Mouse (Mus musculus): ENCODE measurements around the gene Auts2. TPM values are rescaled to one million over a fixed set of nuclear protein-coding genes. Genes with fewer than 3 reads are reported as not detected.

Auts2 gene
- polyA plus RNA-seq, 1 experiment from 2014 or later = 97.2 TPM

DNA sequence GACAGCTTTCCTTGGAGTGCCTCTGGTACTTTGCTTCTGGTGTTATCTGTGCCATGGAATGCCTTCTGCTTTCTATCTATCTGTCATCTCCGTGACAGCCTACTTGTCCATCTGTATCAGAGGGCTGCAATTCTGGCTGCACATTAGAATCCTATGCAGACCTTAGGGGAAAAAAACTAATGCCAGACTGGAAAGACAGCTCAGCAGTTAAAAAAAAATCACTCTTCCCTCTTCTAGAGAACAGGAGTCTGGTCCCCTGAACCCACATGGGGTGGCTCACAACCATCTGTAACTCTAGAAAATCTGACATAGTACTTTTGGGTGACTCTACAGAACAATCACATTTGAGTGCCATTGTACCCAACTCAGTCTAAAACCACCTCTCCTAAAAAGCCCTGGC, 181.9 kb downstream of the Auts2 start:
- WGBS = 75% methylated on average over 1 of the region's 1 CpGs
- no peak for ATAC-seq
- peaks cover 27% of the 10 kb centered on the region for H3K4me1 ChIP-seq (replicated peaks; ENCODE audit: control insufficient read depth, insufficient read depth, low read length)

DNA sequence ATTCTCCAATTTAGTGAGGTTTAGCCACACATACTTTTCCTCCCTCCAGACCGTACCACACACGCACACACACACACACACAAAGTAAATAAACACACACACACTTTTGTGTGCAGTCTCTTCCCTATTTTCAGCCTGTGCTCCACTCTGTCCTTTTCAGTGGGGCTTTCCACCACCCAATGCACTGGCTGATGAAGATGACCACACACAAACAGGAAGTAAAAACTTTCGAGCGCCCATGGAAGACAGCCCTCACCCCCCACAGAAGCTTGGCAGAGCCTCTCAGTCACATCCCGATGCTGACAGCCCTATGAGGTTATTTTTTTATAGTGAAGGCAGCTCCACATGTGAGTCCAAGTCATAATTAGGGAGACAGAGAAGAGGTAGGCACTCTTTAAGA, 185.4 kb downstream of the Auts2 start:
- H3K9ac ChIP-seq (replicated peaks; ENCODE audit: low read depth, low read length) = no peak overlapping the region
- WGBS = 74% methylated on average over 5 of the region's 5 CpGs

More for the DNA sequence above, 181.9 kb downstream of the Auts2 start:
- Histone ChIP-seq H3K9ac (replicated peaks; ENCODE audit: low read depth, low read length) (no peak overlapping the region), H3K4me2 (ENCODE audit: low read length) (no peak overlapping the region), H3K27ac (ENCODE audit: low read length) (no peak overlapping the region; the same call in 1 of the 2 replicates), H3K27me3 (replicated peaks; ENCODE audit: control insufficient read depth, insufficient read depth, low read length) (no peaks in the 10 kb centered on the region), H3K36me3 (ENCODE audit: control insufficient read depth, insufficient read depth) (no peaks in the 10 kb centered on the region), H3K4me3 (replicated peaks; ENCODE audit: low read length) (no peak overlapping the region), H3K9me3 (ENCODE audit: control insufficient read depth, low read length) (no peaks in the 10 kb centered on the region)

DNA sequence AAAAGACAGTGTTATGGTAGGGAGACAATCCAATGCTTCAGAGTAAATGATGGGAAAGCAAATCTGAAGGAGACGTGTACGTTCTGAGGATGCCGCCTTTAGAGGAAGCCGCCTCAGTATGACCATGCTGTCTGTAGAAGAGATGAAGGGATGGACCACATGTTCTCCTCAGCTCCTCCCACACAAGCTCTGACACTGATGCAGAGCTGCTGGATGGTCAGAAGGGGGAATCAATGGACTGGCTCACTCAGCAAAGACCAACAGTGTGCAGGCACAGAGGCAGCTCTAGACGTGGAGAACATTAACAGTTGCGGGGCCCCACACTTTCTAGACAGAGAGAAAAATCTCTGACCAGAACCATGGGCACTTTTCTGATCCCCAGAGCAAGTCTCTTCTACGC, 187.2 kb downstream of the Auts2 start:
- Histone ChIP-seq H3K27ac (ENCODE audit: low read length) (no peak overlapping the region), H3K4me3 (replicated peaks; ENCODE audit: low read length) (no peak overlapping the region), H3K4me1 (replicated peaks; ENCODE audit: control insufficient read depth, insufficient read depth, low read length) (peaks cover 14% of the 10 kb centered on the region), H3K27me3 (replicated peaks; ENCODE audit: control insufficient read depth, insufficient read depth, low read length) (no peaks in the 10 kb centered on the region), H3K4me2 (ENCODE audit: low read length) (no peak overlapping the region), H3K36me3 (ENCODE audit: control insufficient read depth, insufficient read depth) (no peaks in the 10 kb centered on the region), H3K9me3 (ENCODE audit: control insufficient read depth, low read length) (no peaks in the 10 kb centered on the region), H3K9ac (replicated peaks; ENCODE audit: low read depth, low read length) (no peak overlapping the region)
- no peak for ATAC-seq
- 88% methylated on average over 7 of the region's 7 CpGs for WGBS

More for the DNA sequence above, 185.4 kb downstream of the Auts2 start:
- H3K4me3 ChIP-seq (replicated peaks; ENCODE audit: low read length) = no peak overlapping the region
- ATAC-seq = no peak
- no peak overlapping the region for H3K27ac ChIP-seq (ENCODE audit: low read length)
- H3K27me3 ChIP-seq (replicated peaks; ENCODE audit: control insufficient read depth, insufficient read depth, low read length) = no peaks in the 10 kb centered on the region
- H3K4me2 ChIP-seq (ENCODE audit: low read length) = no peak overlapping the region
- H3K4me1 ChIP-seq (replicated peaks; ENCODE audit: control insufficient read depth, insufficient read depth, low read length) = peaks cover 21% of the 10 kb centered on the region
- H3K36me3 ChIP-seq (ENCODE audit: control insufficient read depth, insufficient read depth) = no peaks in the 10 kb centered on the region
- no peaks in the 10 kb centered on the region for H3K9me3 ChIP-seq (ENCODE audit: control insufficient read depth, low read length)

DNA sequence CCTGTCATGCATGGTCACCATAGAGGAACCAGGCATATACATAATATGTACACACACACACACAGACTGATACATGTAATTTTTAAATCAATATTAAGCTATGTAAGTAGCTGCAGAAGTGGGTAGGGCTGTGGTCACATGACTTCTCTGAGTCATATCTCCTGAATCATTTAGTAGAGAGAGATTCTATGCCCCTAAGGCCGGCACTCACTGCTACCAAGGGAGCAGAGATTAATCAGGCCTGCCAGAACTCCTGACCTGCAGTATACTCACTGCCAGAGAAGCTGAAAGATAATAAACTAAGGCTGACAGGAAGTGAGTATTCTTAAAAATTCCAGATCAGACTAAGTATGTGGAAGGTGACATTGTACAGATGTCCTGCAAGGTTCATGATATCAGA, 190.7 kb downstream of the Auts2 start:
- Histone ChIP-seq H3K4me3 (replicated peaks; ENCODE audit: low read length) (no peak overlapping the region), H3K27me3 (replicated peaks; ENCODE audit: control insufficient read depth, insufficient read depth, low read length) (no peaks in the 10 kb centered on the region), H3K4me1 (replicated peaks; ENCODE audit: control insufficient read depth, insufficient read depth, low read length) (no peaks in the 10 kb centered on the region; the same call in 1 of the 2 replicates), H3K9ac (replicated peaks; ENCODE audit: low read depth, low read length) (no peak overlapping the region), H3K4me2 (ENCODE audit: low read length) (no peak overlapping the region), H3K36me3 (ENCODE audit: control insufficient read depth, insufficient read depth) (no peaks in the 10 kb centered on the region), H3K9me3 (ENCODE audit: control insufficient read depth, low read length) (no peaks in the 10 kb centered on the region), H3K27ac (ENCODE audit: low read length) (no peak overlapping the region)
- 72% methylated on average over 1 of the region's 1 CpGs for WGBS
- no peak for ATAC-seq

DNA sequence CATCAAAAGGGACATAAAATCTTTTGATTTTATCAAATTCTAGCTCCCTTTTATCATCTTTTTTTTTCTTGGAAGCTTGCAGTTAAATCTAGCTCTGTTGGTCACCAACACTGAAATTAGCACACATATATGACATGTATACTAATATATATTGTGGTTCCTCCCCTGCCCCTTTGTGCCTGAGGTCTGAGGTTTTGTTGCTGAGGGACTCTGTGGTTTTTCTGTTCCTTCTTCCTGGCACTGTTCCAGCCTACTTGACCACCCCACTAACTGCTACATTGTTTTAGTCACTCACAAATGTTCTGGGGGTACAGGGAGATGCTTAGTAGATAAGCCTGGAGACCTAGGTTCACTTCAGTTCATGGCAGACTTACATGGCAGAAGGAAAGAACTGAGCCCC, 192.0 kb downstream of the Auts2 start:
- H3K4me1 ChIP-seq (replicated peaks; ENCODE audit: control insufficient read depth, insufficient read depth, low read length) = no peaks in the 10 kb centered on the region; the same call in 1 of the 2 replicates
- no peak for ATAC-seq
- H3K36me3 ChIP-seq (ENCODE audit: control insufficient read depth, insufficient read depth) = no peaks in the 10 kb centered on the region
- H3K27ac ChIP-seq (ENCODE audit: low read length) = no peak overlapping the region
- H3K4me3 ChIP-seq (replicated peaks; ENCODE audit: low read length) = no peak overlapping the region
- no peaks in the 10 kb centered on the region for H3K27me3 ChIP-seq (replicated peaks; ENCODE audit: control insufficient read depth, insufficient read depth, low read length)
- H3K4me2 ChIP-seq (ENCODE audit: low read length) = no peak overlapping the region
- H3K9ac ChIP-seq (replicated peaks; ENCODE audit: low read depth, low read length) = no peak overlapping the region
- H3K9me3 ChIP-seq (ENCODE audit: control insufficient read depth, low read length) = no peaks in the 10 kb centered on the region

DNA sequence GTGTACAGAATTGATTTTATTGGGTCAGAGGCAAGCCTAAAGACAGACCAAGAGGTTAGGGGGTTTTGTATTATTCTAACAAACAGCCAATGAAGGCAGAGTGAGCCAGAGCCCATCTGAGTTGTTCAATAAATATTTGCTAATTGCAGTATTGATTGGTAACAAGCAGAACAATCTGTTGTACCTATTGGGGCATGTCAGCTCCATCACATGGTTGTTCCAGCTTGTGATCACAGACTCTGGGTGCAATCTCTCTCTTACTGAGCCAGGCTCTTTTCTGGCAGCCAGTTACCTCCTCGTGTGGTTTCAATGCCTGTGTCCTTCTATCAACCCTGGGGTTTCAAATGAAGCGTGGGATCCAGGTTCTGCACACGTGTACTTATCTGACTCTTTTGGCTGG, 201.8 kb downstream of the Auts2 start:
- H3K27me3 ChIP-seq (replicated peaks; ENCODE audit: control insufficient read depth, insufficient read depth, low read length) = no peaks in the 10 kb centered on the region
- H3K4me3 ChIP-seq (replicated peaks; ENCODE audit: low read length) = no peak overlapping the region
- peaks cover 27% of the 10 kb centered on the region for H3K4me1 ChIP-seq (replicated peaks; ENCODE audit: control insufficient read depth, insufficient read depth, low read length)
- H3K9ac ChIP-seq (replicated peaks; ENCODE audit: low read depth, low read length) = no peak overlapping the region
- no peaks in the 10 kb centered on the region for H3K9me3 ChIP-seq (ENCODE audit: control insufficient read depth, low read length)
- no peak overlapping the region for H3K4me2 ChIP-seq (ENCODE audit: low read length)
- ATAC-seq = no peak
- 62% methylated on average over 3 of the region's 3 CpGs for WGBS
- no peaks in the 10 kb centered on the region for H3K36me3 ChIP-seq (ENCODE audit: control insufficient read depth, insufficient read depth)
- no peak overlapping the region for H3K27ac ChIP-seq (ENCODE audit: low read length)

DNA sequence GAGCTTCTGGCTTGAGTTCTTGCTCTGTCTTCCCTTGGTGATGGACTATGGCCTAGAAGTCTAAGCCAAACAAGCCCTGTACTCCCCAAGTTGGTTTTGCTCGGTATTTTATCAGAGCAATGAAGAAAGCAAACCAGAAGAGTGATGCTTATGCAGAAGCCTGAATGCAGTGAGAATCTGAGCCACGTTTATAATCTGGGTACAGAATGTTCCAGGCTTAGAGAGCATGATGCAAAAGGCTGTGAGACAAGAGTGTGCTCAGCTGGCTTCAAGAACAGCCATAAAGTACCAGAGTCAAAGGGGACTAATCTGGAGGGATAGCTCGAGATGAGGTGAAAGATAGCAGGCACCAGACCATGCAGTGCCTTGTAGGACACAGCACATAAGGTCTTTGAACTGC, 205.5 kb downstream of the Auts2 start:
- Histone ChIP-seq H3K4me2 (ENCODE audit: low read length) (no peak overlapping the region), H3K9me3 (ENCODE audit: control insufficient read depth, low read length) (no peaks in the 10 kb centered on the region), H3K27me3 (replicated peaks; ENCODE audit: control insufficient read depth, insufficient read depth, low read length) (no peaks in the 10 kb centered on the region), H3K4me1 (replicated peaks; ENCODE audit: control insufficient read depth, insufficient read depth, low read length) (peaks cover 55% of the 10 kb centered on the region), H3K36me3 (ENCODE audit: control insufficient read depth, insufficient read depth) (no peaks in the 10 kb centered on the region), H3K4me3 (replicated peaks; ENCODE audit: low read length) (no peak overlapping the region), H3K9ac (replicated peaks; ENCODE audit: low read depth, low read length) (no peak overlapping the region), H3K27ac (ENCODE audit: low read length) (no peak overlapping the region)
- 74% methylated on average over 3 of the region's 3 CpGs for WGBS
- ATAC-seq = no peak

DNA sequence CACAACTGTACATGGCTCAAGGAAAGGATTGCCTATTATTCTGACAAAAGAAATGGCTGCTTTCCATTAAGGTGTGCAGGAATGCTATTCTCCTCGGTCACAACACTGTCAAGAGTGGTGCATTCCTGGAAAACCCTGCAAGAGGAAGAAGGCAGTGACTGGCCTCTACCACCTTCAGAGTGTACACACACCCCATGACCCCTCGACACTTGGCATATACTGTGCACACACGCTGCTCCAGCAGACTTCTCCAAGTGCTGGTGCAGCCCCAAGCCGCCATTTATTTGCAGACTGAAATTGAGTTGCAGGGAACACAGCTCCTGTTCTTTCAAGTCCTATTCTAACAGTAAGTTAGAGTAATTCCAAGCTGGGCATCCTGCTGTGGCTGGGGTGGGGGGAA, 207.4 kb downstream of the Auts2 start:
- WGBS = 86% methylated on average over 4 of the region's 4 CpGs
- Histone ChIP-seq H3K4me1 (replicated peaks; ENCODE audit: control insufficient read depth, insufficient read depth, low read length) (peaks cover 64% of the 10 kb centered on the region), H3K9ac (replicated peaks; ENCODE audit: low read depth, low read length) (no peak overlapping the region)

DNA sequence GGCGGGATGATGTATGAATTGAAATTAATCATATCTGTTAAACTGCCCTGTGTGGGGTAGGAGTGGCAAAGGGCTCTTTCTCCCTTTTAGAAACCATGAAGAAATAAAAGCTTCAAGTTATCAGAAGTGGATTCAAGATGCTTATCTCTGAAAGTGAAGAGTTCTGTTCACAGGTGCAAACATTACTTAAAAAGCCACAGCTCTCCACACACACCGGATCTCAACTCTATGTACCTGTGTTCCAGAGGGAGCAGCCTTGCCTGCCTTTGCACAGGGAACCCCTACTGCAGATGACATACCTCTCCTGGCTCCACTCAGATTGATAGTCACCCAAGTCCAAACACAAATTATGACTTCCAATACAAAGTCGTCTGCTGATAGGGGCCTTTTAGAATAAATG, 208.3 kb downstream of the Auts2 start:
- Histone ChIP-seq H3K4me3 (replicated peaks; ENCODE audit: low read length) (no peak overlapping the region), H3K4me1 (replicated peaks; ENCODE audit: control insufficient read depth, insufficient read depth, low read length) (peaks cover 64% of the 10 kb centered on the region), H3K36me3 (ENCODE audit: control insufficient read depth, insufficient read depth) (no peaks in the 10 kb centered on the region), H3K4me2 (ENCODE audit: low read length) (no peak overlapping the region), H3K9ac (replicated peaks; ENCODE audit: low read depth, low read length) (no peak overlapping the region), H3K27me3 (replicated peaks; ENCODE audit: control insufficient read depth, insufficient read depth, low read length) (no peaks in the 10 kb centered on the region), H3K27ac (ENCODE audit: low read length) (no peak overlapping the region), H3K9me3 (ENCODE audit: control insufficient read depth, low read length) (no peaks in the 10 kb centered on the region)
- 64% methylated on average over 3 of the region's 3 CpGs for WGBS
- no peak for ATAC-seq

More for the DNA sequence above, 207.4 kb downstream of the Auts2 start:
- Histone ChIP-seq H3K27me3 (replicated peaks; ENCODE audit: control insufficient read depth, insufficient read depth, low read length) (no peaks in the 10 kb centered on the region), H3K36me3 (ENCODE audit: control insufficient read depth, insufficient read depth) (no peaks in the 10 kb centered on the region), H3K4me2 (ENCODE audit: low read length) (no peak overlapping the region), H3K27ac (ENCODE audit: low read length) (0 out of 2 replicates have a peak overlapping the region, but pooled peaks have one; percentile 42), H3K4me3 (replicated peaks; ENCODE audit: low read length) (no peak overlapping the region), H3K9me3 (ENCODE audit: control insufficient read depth, low read length) (no peaks in the 10 kb centered on the region)
- ATAC-seq = no peak

DNA sequence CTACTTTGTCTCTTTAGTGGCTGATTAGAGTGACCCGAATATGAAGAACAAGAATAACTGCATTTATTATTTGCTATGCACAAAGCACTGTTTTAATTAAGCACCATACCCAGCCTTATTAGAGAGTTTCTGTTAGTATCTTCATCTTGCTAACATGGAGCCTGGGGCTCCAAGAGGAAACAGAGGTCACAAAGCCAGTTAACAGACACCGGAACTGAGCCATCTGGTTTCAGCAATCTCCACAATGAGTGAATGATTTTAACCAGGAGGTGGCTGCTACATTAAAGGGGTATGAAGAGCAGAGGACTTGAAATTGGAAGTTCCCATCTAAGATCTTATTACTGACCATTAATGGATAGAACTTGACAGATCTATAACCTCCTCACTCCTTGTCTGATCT, 209.4 kb downstream of the Auts2 start:
- no peak overlapping the region for H3K9ac ChIP-seq (replicated peaks; ENCODE audit: low read depth, low read length)
- H3K27ac ChIP-seq (ENCODE audit: low read length) = no peak overlapping the region
- H3K4me2 ChIP-seq (ENCODE audit: low read length) = no peak overlapping the region
- no peaks in the 10 kb centered on the region for H3K9me3 ChIP-seq (ENCODE audit: control insufficient read depth, low read length)
- no peak for ATAC-seq
- 45% methylated on average over 2 of the region's 2 CpGs for WGBS
- peaks cover 55% of the 10 kb centered on the region for H3K4me1 ChIP-seq (replicated peaks; ENCODE audit: control insufficient read depth, insufficient read depth, low read length)
- H3K4me3 ChIP-seq (replicated peaks; ENCODE audit: low read length) = no peak overlapping the region
- no peaks in the 10 kb centered on the region for H3K27me3 ChIP-seq (replicated peaks; ENCODE audit: control insufficient read depth, insufficient read depth, low read length)
- no peaks in the 10 kb centered on the region for H3K36me3 ChIP-seq (ENCODE audit: control insufficient read depth, insufficient read depth)
